Mouse (Mus musculus) thymus, postnatal 25 days (tissue): Measurements from ENCODE around the gene Sowaha.
"Not testable (repeated sequence)": the region's sequence is repeated elsewhere in the genome, so short reads cannot be mapped to it uniquely, and the experiment has no call there.

ENCODE experiments used
- DNase-seq: peaks from one replicate; pipeline ENCODE4 v3.0.0; 2022

Gene Sowaha

DNA sequence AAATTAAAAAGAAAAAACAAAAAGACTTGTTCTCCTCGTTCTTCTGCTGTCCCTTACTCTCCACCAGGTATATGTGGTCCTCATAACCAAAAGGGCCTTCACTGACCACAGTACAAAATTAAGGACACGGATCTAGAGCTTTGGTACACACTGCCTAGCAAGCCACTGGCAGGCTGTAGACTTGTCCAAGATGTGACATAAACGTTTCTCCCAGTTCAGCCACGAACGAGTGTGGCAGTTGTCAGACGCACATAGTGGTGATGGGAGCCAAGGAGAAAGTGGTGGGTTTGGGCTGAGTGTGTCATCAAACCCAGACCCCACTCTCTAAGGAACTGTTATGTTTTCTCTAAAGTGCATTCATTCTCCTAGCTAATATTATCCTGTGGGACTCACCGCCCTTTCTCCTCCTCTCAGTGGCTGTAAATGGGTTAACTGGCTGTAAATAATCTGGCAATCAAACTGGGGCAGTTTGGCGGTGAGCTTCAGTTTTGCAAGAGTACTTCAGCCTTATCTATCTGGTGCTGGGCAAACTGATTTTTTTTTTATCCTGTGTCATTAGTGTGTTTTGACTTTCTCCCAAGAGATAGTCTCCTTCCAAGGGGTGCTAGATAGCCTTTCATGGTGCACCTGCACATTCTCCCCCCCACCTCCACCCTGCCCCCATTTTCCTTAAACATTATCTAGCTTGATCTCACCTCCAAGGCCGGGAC is 48.6 kb downstream of the Sowaha start:
- DNase-seq = no peak

DNA sequence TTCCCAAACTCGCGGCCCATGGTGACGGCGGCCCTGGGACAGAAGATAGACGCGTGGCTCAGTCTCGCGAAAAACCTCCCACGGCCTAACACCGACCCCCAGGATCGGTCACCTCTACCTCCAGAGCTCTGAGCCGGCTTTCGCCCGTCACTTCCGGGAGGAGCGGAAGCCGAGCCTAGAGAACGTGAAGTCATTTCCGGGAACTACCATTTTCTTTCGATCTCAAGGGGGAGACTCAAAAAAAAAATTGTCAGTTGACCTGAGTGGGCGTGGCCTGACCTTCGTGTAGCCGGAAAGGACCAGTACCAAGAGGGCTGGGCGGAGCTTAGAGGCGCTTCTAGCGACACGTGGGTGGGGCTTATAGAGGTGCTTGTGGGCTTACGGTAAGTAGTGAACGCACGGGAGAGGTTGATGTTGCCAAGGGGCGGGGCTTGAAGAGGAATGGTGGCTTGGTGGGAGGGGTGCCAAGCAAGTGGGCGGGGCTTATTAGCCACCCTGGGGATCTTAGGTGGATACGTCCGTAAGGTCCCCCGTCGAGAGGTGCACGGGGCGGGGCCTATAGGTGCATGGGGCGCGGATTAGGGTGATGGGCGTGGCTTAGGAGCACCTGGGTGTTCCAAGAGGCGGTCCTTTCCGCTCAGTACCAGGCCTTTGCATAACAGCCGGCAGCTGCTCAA is 49.3 kb downstream of the Sowaha start, which contains the start of the genes Uqcrq and Gdf9:
Gene Uqcrq (minus strand): TSS at position 162 of the 677 bp plus-strand sequence.
Gene Gdf9 (plus strand): TSS at position 354 of the 677 bp plus-strand sequence.
- peak; percentile 99 for DNase-seq

DNA sequence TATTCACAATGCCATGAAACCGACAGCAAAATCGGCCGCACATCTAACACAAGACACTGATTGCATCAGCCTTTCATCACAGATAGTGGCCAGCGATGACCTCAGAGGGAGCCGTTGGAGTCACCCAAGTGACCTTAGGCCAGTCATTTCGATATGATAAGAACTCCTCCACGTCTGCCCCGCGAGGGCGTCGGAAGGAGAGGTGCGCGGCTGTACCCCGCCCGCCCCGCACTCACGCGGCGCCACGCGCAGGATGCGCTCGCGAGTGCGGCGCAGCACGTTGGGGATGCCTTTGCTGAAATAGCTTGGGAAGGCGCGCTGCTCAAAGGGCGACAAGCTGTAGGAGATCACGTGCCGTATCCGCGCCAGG is 49.8 kb downstream of the Sowaha start:
- no peak for DNase-seq

DNA sequence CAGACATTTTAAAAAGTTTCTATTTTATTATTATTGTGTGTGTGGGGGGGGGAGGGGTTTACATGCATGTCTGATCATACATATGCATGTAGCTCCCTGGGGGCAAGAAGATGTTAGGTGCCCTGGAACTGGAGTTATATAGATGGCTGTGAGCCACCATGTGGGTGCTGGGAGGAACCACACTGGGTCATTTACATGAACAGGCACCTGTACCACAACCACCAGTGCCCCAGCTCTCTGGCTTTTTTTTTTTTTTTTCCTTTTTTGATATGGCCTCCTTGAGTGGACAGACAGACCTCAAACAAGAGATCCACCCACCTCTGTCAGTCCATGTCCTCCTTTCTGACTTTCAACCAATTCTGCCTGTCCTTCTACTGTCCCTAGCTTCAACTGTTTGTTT is 50.9 kb downstream of the Sowaha start:
- DNase-seq = no peak

DNA sequence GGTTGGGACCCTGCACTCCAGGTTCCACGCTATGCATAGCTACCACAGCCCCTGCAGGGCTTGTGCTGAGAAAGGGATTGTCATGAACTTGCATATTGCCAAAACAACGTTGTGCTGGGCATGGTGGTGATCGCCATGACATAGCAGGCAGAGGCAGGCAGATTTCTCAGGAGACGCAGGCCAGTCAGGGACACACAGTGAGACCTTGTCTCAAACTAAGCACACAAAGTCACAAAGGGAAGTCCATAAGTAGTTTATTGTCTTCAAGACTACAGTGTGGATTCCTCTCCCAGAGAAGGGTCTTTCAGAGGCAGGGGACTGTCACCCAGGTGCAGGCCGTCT is 51.4 kb downstream of the Sowaha start:
- no peak for DNase-seq

DNA sequence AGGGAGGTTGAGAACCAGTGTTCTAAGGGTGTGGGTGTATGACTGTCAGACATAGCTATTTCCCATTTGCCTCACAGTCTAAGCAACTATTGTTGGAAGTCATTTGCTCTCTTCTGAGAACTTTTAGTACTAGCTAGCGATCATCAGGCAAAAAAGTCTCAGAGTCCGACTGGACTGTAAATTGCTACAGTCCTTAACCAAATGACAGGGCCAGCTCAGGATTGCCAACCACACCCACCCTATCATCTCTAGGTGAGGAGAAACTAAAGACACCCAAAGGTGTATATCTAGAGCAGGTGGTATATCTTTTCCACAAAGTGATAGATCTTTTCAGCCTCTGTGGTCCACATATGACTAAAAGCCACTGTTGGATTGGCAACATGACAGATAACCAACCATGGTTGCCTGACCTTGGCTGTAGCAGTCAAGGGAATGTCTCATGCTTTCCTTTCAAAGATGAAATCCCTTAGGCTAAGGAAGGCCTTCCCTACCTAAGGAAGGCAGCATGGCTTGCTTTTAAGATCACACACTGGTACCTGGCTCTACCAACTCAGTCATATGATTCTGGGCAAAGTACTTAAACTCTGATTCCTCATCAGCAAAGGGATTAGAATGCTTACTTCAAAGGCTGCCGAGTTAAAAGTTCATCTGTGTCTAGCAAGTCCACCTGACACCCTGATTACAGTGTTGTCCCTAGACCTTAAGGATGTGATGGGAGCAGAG is 51.9 kb downstream of the Sowaha start:
- no peak for DNase-seq

DNA sequence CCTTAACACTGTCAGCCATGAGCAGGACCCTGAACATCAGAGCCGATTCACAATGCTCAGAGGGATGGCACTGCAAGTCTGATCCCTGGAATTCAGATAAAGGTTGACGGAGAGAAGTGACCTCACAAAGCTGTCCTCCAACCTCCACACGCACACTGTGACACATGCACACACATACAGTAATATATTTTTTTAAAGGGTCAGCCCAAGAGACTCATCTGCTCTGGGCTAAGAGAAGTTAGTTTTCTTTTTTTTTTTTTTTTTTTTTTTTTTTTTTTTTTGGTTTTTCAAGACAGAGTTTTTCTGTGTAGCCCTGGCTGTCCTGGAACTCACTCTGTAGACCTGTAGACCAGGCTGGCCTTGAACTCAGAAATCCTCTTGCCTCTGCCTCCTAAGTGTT is 53.2 kb downstream of the Sowaha start:
- not testable (repeated sequence) for DNase-seq
